Mouse (Mus musculus) CH12.LX (cell line): ENCODE measurements around the gene Pde1a. TPM values are rescaled to one million over a fixed set of nuclear protein-coding genes. Genes with fewer than 3 reads are reported as not detected.

Experiments used
- DNase-seq: peaks from one replicate; pipeline ENCODE4 v3.0.0-alpha.2; 2013; ENCODE audit errors: extremely low read depth
- H3K27ac ChIP-seq: 2 replicates; pipeline ENCODE4 v1.5.1; 2012; ENCODE audit warnings: low read depth, mild to moderate bottlenecking, control low read depth, moderate library complexity; ENCODE audit not compliant: insufficient read depth
- H3K27me3 ChIP-seq: replicated peaks from 2 replicates; pipeline ENCODE3; 2012; ENCODE audit warnings: inconsistent platforms
- H3K36me3 ChIP-seq, 2 experiments: replicated peaks in 1 of 2; 2 replicates each; pipeline versions ENCODE3 to v1.6.1; 2012; ENCODE audit warnings: inconsistent platforms in 1 of 2, low read length in 1 of 2, mild to moderate bottlenecking in 1 of 2, mixed read lengths in 1 of 2, moderate library complexity in 1 of 2; ENCODE audit not compliant: control insufficient read depth in 1 of 2, insufficient read depth in 1 of 2
- H3K4me1 ChIP-seq, 2 experiments: 2 replicates each; pipeline ENCODE4 v1.6.1; 2012; ENCODE audit warnings: inconsistent platforms in 1 of 2, moderate library complexity in 1 of 2; ENCODE audit not compliant: insufficient read depth in 2 of 2, control insufficient read depth in 1 of 2
- H3K4me2 ChIP-seq: 2 replicates; pipeline ENCODE4 v1.6.1; 2012; ENCODE audit warnings: low read depth, mild to moderate bottlenecking, control low read depth; ENCODE audit not compliant: poor library complexity, insufficient read depth, severe bottlenecking
- H3K4me3 ChIP-seq, 3 experiments: fragments of 150-350 bp in 1 of 3; sonication (generic) in 1 of 3; replicated peaks in 1 of 3; 2 replicates each; pipeline versions ENCODE3 to v1.5.1; 2011 to 2012; ENCODE audit warnings: low read depth in 2 of 3, low read length in 2 of 3, mild to moderate bottlenecking in 2 of 3, moderate library complexity in 2 of 3, control low read depth in 1 of 3, improper control_type of control experiment in 1 of 3, inconsistent platforms in 1 of 3, mixed read lengths in 1 of 3; ENCODE audit not compliant: poor library complexity in 1 of 3
- H3K79me2 ChIP-seq: replicated peaks from 2 replicates; pipeline ENCODE4 v1.6.1; 2012; ENCODE audit warnings: mild to moderate bottlenecking, moderate library complexity; ENCODE audit not compliant: control insufficient read depth, poor library complexity, insufficient read depth, severe bottlenecking; ENCODE audit errors: extremely low read depth
- H3K9ac ChIP-seq: 2 replicates; pipeline ENCODE4 v1.6.1; 2012; ENCODE audit warnings: low read depth, mild to moderate bottlenecking, control low read depth, moderate library complexity; ENCODE audit not compliant: insufficient read depth
- H3K9me3 ChIP-seq: replicated peaks from 2 replicates; pipeline ENCODE3; 2012; ENCODE audit warnings: low read length, inconsistent platforms, mixed read lengths
- CHD1 ChIP-seq: IDR thresholded peaks from 2 replicates; pipeline ENCODE4 v1.6.1; 2012; ENCODE audit warnings: low read depth, low read length, improper control_type of control experiment, inconsistent platforms
- ELF1 ChIP-seq: IDR thresholded peaks from 2 replicates; pipeline ENCODE4 v1.6.1; 2014; ENCODE audit warnings: low read depth, mild to moderate bottlenecking, inconsistent platforms, low read length, improper control_type of control experiment
- ETS1 ChIP-seq: conservative IDR thresholded peaks from 2 replicates; pipeline ENCODE4 v1.6.1; 2012; ENCODE audit warnings: low read depth, mild to moderate bottlenecking, inconsistent platforms, low read length, improper control_type of control experiment, moderate library complexity
- JUND ChIP-seq: conservative IDR thresholded peaks from 2 replicates; pipeline ENCODE4 v1.6.1; 2011; ENCODE audit warnings: low read depth, low read length, improper control_type of control experiment
- MAZ ChIP-seq: IDR thresholded peaks from 2 replicates; pipeline ENCODE4 v1.6.1; 2012; ENCODE audit warnings: low read depth, mild to moderate bottlenecking, inconsistent platforms, low read length, improper control_type of control experiment, moderate library complexity
- MEF2A ChIP-seq: IDR thresholded peaks from 2 replicates; pipeline ENCODE4 v1.6.1; 2014; ENCODE audit warnings: low read depth, mild to moderate bottlenecking, inconsistent platforms, low read length, improper control_type of control experiment, borderline replicate concordance
- MYC ChIP-seq: IDR thresholded peaks from 2 replicates; pipeline ENCODE4 v1.6.1; 2011; ENCODE audit warnings: low read depth, mild to moderate bottlenecking, improper control_type of control experiment, low read length
- NELFE ChIP-seq: IDR thresholded peaks from 2 replicates; pipeline ENCODE4 v1.6.1; 2011; ENCODE audit warnings: low read depth, low read length, improper control_type of control experiment
- NRF1 ChIP-seq: IDR thresholded peaks from 2 replicates; pipeline ENCODE4 v1.6.1; 2014; ENCODE audit warnings: low read depth, mild to moderate bottlenecking, inconsistent platforms, low read length, improper control_type of control experiment, moderate library complexity
- POLR2A ChIP-seq: IDR thresholded peaks from 2 replicates; pipeline ENCODE4 v1.6.1; 2011; ENCODE audit warnings: low read depth, mild to moderate bottlenecking, improper control_type of control experiment, low read length
- POLR2AphosphoS2 ChIP-seq: IDR thresholded peaks from 2 replicates; pipeline ENCODE4 v1.6.1; 2011; ENCODE audit warnings: low read depth, low read length, improper control_type of control experiment
- UBTF ChIP-seq: IDR thresholded peaks from 2 replicates; pipeline ENCODE4 v1.6.1; 2012; ENCODE audit warnings: low read depth, mild to moderate bottlenecking, inconsistent platforms, low read length, improper control_type of control experiment, moderate library complexity
- USF1 ChIP-seq: IDR thresholded peaks from 2 replicates; pipeline ENCODE4 v1.6.1; 2014; ENCODE audit warnings: low read depth, mild to moderate bottlenecking, inconsistent platforms, low read length, improper control_type of control experiment
- ZC3H11A ChIP-seq: IDR thresholded peaks from 2 replicates; pipeline ENCODE4 v1.6.1; 2012; ENCODE audit warnings: low read depth, mild to moderate bottlenecking, inconsistent platforms, low read length, improper control_type of control experiment
- ZKSCAN1 ChIP-seq: IDR thresholded peaks from 2 replicates; pipeline ENCODE4 v1.6.1; 2012; ENCODE audit warnings: low read depth, inconsistent platforms, low read length, improper control_type of control experiment, borderline replicate concordance
- dilution Hi-C: fragments of 300-500 bp; cut with MboI; formaldehyde crosslinking; loops from 2 replicates; pipeline ENCODE4 v1.14.3; 2020; ENCODE audit warnings: low sequenced_read_pairs; ENCODE audit not compliant: extremely low pct_unique_long_range_greater_than_20kb, extremely low pct_ligation_motif_present
- in situ Hi-C: fragments of 300-500 bp; cut with MboI; formaldehyde crosslinking; loops from 3 replicates; pipeline ENCODE4 v1.14.3; 2019; ENCODE audit warnings: low sequenced_read_pairs, low pct_ligation_motif_present, low pct_unique_long_range_greater_than_20kb, mixed read lengths
- polyA plus RNA-seq: library from polyadenylated mRNA; unstranded; fragments of >175 nt; gene quantifications from 2 replicates; pipeline ENCODE4 v1.2.1, GENCODE M21; 2012; ENCODE audit warnings: low read depth; ENCODE audit not compliant: insufficient read length
- total RNA-seq, 2 experiments: library from RNA; depleted of rRNA; stranded (reverse); fragments of 300-350 nt in 1 of 2; fragments of >200 nt in 1 of 2; gene quantifications; 2 replicates each; pipeline ENCODE4 v1.2.3; 2012 to 2014

The Pde1a gene
- total and polyA plus RNA-seq, 3 experiments: 0.05 to 0.08 TPM; not detected in 1

GRCm38 (mm10) chr2:79972271-79972670, 157.0 kb downstream of the Pde1a start:
- H3K9ac ChIP-seq: no peak overlapping the region
- no peak overlapping the region for H3K4me3 ChIP-seq
- no peak for DNase-seq
- H3K27ac ChIP-seq: no peak overlapping the region
- H3K79me2 ChIP-seq: no peaks in the 10 kb centered on the region
- H3K27me3 ChIP-seq: no peaks in the 10 kb centered on the region
- TF ChIP-seq ZKSCAN1 (no peak), MAZ (no peak), USF1 (no peak), UBTF (no peak), JUND (no peak), NELFE (no peak), ZC3H11A (no peak), ETS1 (no peak), POLR2A (no peak), ELF1 (no peak), MEF2A (no peak), POLR2AphosphoS2 (no peak)
- H3K4me2 ChIP-seq: no peak overlapping the region
- no peaks in the 10 kb centered on the region for H3K9me3 ChIP-seq
- in situ Hi-C loops: no loop called here
- H3K4me1 ChIP-seq: no peaks in the 10 kb centered on the region; a peak in 1 of 4 replicates
- no peaks in the 10 kb centered on the region for H3K36me3 ChIP-seq
- dilution Hi-C loops: no loop called here

- H3K79me2 ChIP-seq: no peaks in the 10 kb centered on the region
- H3K36me3 ChIP-seq: no peaks in the 10 kb centered on the region
- H3K9ac ChIP-seq: no peak overlapping the region
- H3K27ac ChIP-seq: no peak overlapping the region
- H3K4me3 ChIP-seq: no peak overlapping the region
- no peaks in the 10 kb centered on the region for H3K27me3 ChIP-seq
- in situ Hi-C loops (no loop called here), dilution Hi-C loops (no loop called here)
- no peak overlapping the region for H3K4me2 ChIP-seq
- TF ChIP-seq NRF1 (no peak), POLR2AphosphoS2 (no peak), CHD1 (no peak), MYC (no peak)
- peaks cover 4 to 20% of the 10 kb centered on the region in 2 experiments; a peak in 3 of 4 replicates for H3K4me1 ChIP-seq
- no peak for DNase-seq
- H3K9me3 ChIP-seq: no peaks in the 10 kb centered on the region
These were observed 159.7 kb downstream of the Pde1a start for GRCm38 (mm10) chr2:79969594-79969993.
